Mouse (Mus musculus): ENCODE results near the gene Hist1h4a.

DNA sequence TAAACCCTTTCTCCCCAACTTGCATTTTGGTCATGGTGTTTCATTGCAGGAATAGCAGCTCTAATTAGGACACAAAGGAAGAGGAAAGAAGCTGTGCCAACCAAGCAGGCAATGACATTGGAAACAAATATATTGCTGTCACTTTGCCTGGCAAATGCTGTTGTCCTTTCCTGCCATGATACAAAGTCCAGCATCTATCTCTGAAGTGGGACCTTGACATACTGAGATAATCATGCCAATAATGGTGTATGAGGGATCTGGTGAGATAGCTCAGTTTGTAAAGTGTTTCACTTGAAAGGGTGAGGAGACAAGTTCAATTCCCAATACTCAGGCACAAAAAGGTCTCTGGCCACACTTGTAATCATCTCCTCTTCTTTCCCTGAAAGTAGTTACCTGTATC lies 5.7 kb upstream of the Hist1h4a start:
- TF ChIP-seq EP300 (IDR thresholded peaks at IDR 0.05; ENCODE audit: low read depth in 1 of 2, low read length in 2 of 2) (no peak), MYC (IDR thresholded peaks at IDR 0.05; ENCODE audit: low read depth, low read length) (no peak), USF1 (IDR thresholded peaks at IDR 0.05; ENCODE audit: low read depth, low read length) (no peak), ZMIZ1 (IDR thresholded peaks at IDR 0.05; ENCODE audit: low read depth, low read length) (no peak), RCOR1 (IDR thresholded peaks at IDR 0.05; ENCODE audit: low read depth, low read length) (no peak), CTCF (IDR thresholded peaks at IDR 0.05 in 2 of 3, conservative IDR thresholded peaks at IDR 0.05 in 1 of 3; ENCODE audit: control insufficient read depth in 1 of 3, insufficient read depth in 1 of 3, low read depth in 2 of 3, low read length in 3 of 3, poor library complexity in 1 of 3, severe bottlenecking in 1 of 3) (no peak), CHD2 (IDR thresholded peaks at IDR 0.05; ENCODE audit: low read length) (no peak)

Data from MEL (cell line).